Mouse (Mus musculus) adrenal gland, adult 2 months (tissue): ENCODE measurements around the gene Brd4. TPM values are rescaled to one million over a fixed set of nuclear protein-coding genes. Genes with fewer than 3 reads are reported as not detected.
A peak's percentile ranks its signal among the peaks of the same experiment; 100 is the strongest.
"Not testable (repeated sequence)": the region's sequence is repeated elsewhere in the genome, so short reads cannot be mapped to it uniquely, and the experiment has no call there.

ENCODE experiments used
- DNase-seq: peaks from one replicate; pipeline ENCODE4 v3.0.0; 2021
- polyA plus RNA-seq: library from polyadenylated mRNA; depleted of rRNA; stranded (reverse); fragments of >200 nt; gene quantifications from 2 replicates; pipeline ENCODE4 v1.2.3, GENCODE M21; 2012
- total RNA-seq, 2 experiments: library from RNA; stranded (reverse); gene quantifications; 2 replicates each; pipeline ENCODE4 v1.2.3; 2021

Gene Brd4
- total and polyA plus RNA-seq, 3 experiments: 42.8 to 146 (median 76.0) TPM

- no peak for DNase-seq
Measured at GRCm38 (mm10) chr17:32233174-32233573, 51.3 kb downstream of the Brd4 start.

- no peak for DNase-seq
Measured at GRCm38 (mm10) chr17:32229256-32229655, 55.3 kb downstream of the Brd4 start.

- DNase-seq: no peak
Measured at GRCm38 (mm10) chr17:32220873-32221272, 63.6 kb downstream of the Brd4 start.

- not testable (repeated sequence) for DNase-seq
Measured at GRCm38 (mm10) chr17:32215587-32215986, 68.9 kb downstream of the Brd4 start.

DNA sequence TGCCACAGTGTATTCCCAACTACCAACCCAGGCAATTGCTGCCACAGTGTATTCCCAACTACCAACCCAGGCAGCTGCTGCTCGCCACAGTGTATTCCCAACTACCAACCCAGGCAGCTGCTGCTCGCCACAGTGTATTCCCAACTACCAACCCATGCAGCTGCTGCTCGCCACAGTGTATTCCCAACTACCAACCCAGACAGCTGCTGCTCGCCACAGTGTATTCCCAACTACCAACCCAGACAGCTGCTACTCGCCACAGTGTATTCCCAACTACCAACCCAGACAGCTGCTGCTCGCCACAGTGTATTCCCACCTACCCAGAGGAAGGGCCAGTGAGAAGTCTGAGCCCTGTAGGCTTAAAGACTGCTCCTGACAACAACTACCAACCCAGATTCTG is 73.0 kb downstream of the Brd4 start:
- not testable (repeated sequence) for DNase-seq

DNA sequence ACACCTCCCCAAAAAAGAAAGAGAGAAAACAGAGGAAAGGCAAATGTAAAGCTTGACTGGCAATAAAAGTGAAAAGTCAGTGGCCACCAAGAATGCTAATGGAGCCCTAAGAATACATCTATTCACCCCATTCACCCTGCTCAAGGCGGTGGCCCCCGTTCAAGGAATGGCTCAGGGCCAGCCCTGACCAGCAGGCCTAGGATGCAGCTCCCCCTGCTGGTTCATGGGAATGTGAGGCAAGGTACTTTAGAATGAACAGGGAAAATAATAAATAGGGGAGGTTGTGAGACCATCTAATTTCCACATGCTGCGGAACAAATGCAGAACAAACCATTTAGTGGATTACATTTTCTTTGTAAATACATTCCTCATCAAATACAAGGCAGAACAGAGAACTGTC is 74.8 kb downstream of the Brd4 start:
- DNase-seq: peak; percentile 56

DNA sequence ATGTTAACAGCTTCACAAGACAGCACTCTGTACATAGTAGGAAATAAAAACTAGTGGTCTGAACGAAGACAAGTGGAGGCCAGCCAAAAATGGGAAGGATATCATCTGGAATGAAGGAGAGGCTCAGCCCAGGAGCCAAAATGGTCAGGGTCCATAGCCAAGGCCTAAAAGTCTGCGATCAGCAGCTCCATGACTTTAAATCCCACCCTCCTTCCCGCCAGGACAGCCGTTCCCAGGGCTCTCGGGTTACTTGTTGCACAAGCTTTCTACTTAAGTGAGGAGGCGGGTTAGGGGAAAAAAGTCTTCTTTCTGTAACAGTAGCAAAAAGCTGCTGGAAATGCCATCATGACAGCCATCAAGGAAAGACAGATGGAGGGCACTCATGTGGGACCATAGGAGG is 75.4 kb downstream of the Brd4 start:
- no peak for DNase-seq

- no peak for DNase-seq
Measured at GRCm38 (mm10) chr17:32207586-32208245, 76.8 kb downstream of the Brd4 start.

- DNase-seq: no peak
Measured at GRCm38 (mm10) chr17:32205345-32205744, 79.2 kb downstream of the Brd4 start.

GRCm38 (mm10) chr17:32202972-32203371 is 81.5 kb downstream of the Brd4 start:
- DNase-seq: no peak

DNA sequence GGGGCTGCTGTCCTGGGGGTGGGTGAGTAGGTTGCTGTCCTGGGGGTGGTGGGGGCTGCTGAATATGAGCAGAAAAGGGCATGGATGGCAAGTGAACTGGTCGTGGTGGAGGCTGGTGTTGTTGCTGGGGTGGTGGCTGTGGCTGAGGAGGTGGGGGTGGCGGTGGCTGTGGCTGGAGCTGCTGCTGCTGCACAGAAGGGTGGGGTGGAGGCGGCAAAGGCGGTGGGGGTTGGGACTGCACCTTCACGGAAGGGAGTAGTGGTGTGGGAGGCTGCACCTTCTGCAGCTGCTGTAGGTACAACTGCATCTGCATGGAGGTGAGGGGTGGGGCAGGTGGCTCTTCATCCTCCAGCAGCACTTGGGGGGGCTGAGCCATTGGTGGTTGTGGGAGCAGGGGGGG is 83.4 kb downstream of the Brd4 start:
- DNase-seq: no peak

- no peak for DNase-seq
Measured at GRCm38 (mm10) chr17:32199796-32200195, 84.7 kb downstream of the Brd4 start.

- DNase-seq: no peak
Measured at GRCm38 (mm10) chr17:32197156-32197555, 87.4 kb downstream of the Brd4 start.

DNA sequence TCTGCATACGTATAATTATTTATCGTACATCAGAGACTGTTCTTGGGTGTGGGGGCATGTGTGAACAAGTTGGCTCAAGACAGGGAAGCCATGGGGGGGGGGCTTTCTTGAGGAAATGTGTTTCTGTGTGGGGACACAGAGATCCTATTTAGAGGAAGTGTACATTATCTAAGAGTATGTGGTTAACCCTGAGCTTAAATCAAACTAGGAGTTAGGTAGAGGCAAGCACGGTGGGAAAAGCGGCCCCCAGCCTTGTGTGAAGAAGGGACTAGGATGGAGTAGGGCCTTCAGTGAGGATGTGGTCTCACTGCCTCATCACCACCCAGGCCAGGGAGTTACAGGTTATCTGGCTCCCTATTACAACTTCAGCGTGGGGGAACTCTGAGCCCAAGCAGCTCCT is 88.8 kb downstream of the Brd4 start:
- no peak for DNase-seq

DNA sequence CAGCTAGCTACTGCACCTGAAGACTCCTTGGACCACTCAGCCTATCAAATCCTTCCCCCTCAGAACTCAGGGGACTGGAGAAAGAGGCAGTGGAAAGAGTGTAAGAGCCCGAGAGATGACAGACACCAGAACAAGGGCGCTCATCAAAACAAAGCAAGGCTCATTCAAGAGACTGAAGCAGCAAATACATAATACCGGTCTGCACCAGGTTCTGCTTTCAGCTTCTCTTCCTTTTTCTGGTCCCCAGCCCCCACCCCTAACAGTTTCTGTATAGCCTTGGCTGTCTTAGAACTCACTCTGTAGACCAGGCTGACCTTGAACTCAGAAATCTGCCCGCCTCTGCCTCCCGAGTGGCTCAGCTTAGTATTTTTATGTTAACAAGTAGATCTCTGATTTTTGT is 91.5 kb downstream of the Brd4 start:
- no peak for DNase-seq

- DNase-seq: no peak
Measured at GRCm38 (mm10) chr17:32189850-32190249, 94.7 kb downstream of the Brd4 start.

- no peak for DNase-seq
Measured at GRCm38 (mm10) chr17:32188863-32189636, 95.5 kb downstream of the Brd4 start, which contains the start of gene Ephx3. TSS of gene Ephx3 (minus strand) at chr17:32189549.

DNA sequence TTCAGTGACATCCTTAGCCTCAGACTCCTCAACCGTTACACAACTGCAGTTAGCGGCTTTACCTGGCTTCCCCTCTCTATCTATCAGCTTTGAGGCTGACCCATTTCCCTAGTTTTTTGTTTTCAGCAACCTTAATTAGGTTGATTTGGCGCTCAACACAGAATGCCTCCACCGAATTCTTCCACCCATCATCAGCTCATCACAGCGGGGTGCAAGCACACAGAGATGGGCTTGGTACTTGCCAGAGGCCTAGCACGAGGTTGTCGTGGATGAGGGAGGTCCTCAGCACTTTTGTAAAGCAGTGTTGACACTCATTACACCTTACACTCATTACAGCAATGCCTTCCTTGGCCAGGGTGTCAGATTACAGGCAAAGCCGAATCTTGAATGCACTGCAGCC is 101.5 kb downstream of the Brd4 start:
- no peak for DNase-seq

DNA sequence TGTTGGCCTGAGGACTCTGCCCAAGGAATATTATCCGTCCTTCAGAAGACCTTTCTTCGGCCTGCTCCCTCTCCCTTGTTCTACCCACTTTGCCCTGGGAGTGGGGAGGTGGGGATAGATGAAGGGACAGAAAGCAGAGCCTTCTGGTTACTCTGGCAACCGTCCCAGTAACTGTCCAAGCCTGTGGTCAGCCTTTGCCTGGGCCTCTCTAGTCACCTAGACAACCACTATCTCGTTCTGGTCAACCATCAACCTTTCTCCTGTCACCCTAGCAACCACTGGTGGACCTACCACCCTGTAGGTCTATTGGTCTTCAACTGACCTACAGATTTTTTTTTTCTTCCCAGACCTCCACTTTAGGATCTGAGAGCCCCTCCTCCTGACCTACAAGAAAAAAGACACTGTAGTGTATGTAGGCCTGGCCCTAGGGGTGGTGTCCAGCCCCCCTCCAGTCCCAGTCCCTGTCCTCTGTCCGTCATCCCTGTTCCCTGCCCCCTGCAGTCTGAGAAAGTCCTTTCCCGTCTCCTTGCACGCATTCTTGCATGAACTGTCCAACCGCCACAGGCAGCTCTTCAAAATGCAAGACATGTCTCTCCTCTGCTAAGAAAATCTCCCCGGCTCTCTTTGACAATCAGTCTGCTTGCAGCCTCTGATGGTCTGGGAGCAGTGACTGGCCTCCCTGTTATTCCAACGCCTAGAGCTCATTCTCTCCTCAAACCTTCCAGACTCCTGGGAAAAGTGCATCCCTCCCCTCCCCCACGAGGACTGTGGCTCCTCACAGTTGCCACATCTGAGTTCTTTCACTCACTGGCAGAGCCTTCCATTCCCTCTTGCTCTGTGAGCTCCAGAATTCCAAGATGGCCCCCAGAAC is 104.7 kb downstream of the Brd4 start:
- DNase-seq: no peak

DNA sequence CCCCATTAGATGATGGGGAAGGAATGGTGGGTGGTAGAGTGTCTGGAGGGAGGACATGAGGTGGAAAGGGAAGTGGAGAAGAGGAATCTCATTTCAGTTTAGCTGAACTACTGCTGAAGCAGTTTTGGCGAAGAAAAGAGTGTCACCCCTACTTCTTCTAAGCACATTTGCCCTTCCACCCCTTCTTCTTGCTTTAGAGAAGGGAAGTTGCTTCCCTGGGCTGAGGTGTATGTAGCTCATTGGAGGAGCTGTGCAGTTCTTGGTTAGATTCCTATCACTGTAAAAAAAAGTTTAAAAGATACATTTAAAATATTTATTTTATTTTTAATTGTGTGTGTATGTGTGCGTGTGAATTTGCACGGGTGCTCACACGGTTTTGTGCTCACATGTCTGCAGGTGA is 107.6 kb downstream of the Brd4 start:
- DNase-seq: no peak

GRCm38 (mm10) chr17:32173166-32173565 is 111.4 kb downstream of the Brd4 start:
- DNase-seq: peak; percentile 43

DNA sequence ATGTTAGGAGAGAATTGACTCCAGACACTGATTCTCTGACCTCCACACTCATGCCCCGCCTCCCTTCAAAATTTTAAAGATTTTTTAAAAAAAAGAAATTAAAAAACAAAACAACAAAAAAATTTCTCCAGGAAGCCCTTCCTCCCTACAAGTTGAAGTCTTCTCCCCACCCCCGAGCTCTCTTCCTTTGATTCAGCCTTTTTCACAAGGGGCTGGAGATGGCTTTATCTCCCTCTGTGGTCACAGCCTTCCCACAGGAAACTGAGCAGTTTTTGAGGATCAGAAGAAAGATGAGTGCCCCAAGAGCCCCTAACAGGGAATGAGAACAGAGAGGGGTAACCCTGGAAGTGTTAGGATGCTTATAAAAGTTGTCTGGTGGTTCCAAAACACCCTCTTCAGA is 112.0 kb downstream of the Brd4 start:
- no peak for DNase-seq
